Mouse (Mus musculus): ENCODE results near the gene Usp1. TPM values are rescaled to one million over a fixed set of nuclear protein-coding genes. Genes with fewer than 3 reads are reported as not detected.
A peak's percentile ranks its signal among the peaks of the same experiment; 100 is the strongest.

The Usp1 gene
- 76.8 and 83.2 TPM in 2 replicates for polyA plus RNA-seq (2016; fragmentation: Nextera tagmentation; extraction: Ambion mirVana)

- Histone ChIP-seq H3K4me2 (replicated peaks) (peak within 1 kb of the TSS; percentile 87), H3K27ac (peak within 1 kb of the TSS; percentile 99), H3K4me3 (peak within 1 kb of the TSS; percentile 94), H3K9me3 (no peaks in the 10 kb centered on the region), H3K27me3 (replicated peaks) (no peaks in the 10 kb centered on the region), H3K4me1 (peaks cover 17% of the 10 kb centered on the region), H3K9ac (peak within 1 kb of the TSS; percentile 92), H3K36me3 (no peaks in the 10 kb centered on the region)
- peak; percentile 74 for ATAC-seq (ENCODE audit: low FRiP score, low read depth)
- WGBS = under 1% methylated on average over 67 of the region's 67 CpGs
These were observed at the start of gene Usp1 for GRCm38 (mm10) chr4:98923568-98924070. TSS of gene Usp1 (plus strand) at chr4:98923810.

GRCm38 (mm10) chr4:98882706-98883105 is 40.9 kb upstream of the Usp1 start:
- Histone ChIP-seq H3K27me3 (replicated peaks) (no peaks in the 10 kb centered on the region), H3K4me3 (no peak overlapping the region), H3K27ac (no peak overlapping the region), H3K4me1 (no peaks in the 10 kb centered on the region), H3K9me3 (no peaks in the 10 kb centered on the region), H3K9ac (no peak overlapping the region), H3K4me2 (replicated peaks) (no peak overlapping the region), H3K36me3 (no peaks in the 10 kb centered on the region)
- 75% methylated on average over 3 of the region's 3 CpGs for WGBS
- ATAC-seq (ENCODE audit: low FRiP score, low read depth) = no peak

- 81% methylated on average over 4 of the region's 4 CpGs for WGBS
- Histone ChIP-seq H3K27me3 (replicated peaks) (no peaks in the 10 kb centered on the region), H3K27ac (no peak overlapping the region), H3K9ac (no peak overlapping the region), H3K9me3 (no peaks in the 10 kb centered on the region), H3K4me3 (no peak overlapping the region), H3K4me2 (replicated peaks) (no peak overlapping the region), H3K4me1 (no peaks in the 10 kb centered on the region), H3K36me3 (no peaks in the 10 kb centered on the region)
- no peak for ATAC-seq (ENCODE audit: low FRiP score, low read depth)
These were observed 37.2 kb upstream of the Usp1 start for GRCm38 (mm10) chr4:98886377-98886776.

- WGBS = 23% methylated on average over 10 of the region's 10 CpGs
- no peaks in the 10 kb centered on the region for H3K27me3 ChIP-seq (replicated peaks)
- H3K4me1 ChIP-seq = no peaks in the 10 kb centered on the region
- H3K4me2 ChIP-seq (replicated peaks) = no peak overlapping the region
- no peak overlapping the region for H3K27ac ChIP-seq
- no peak overlapping the region for H3K4me3 ChIP-seq
- H3K9ac ChIP-seq = no peak overlapping the region
- ATAC-seq (ENCODE audit: low FRiP score, low read depth) = peak; percentile 70; the same call in 1 of the 2 replicates
- H3K36me3 ChIP-seq = no peaks in the 10 kb centered on the region
- no peaks in the 10 kb centered on the region for H3K9me3 ChIP-seq
These were observed 36.5 kb upstream of the Usp1 start for GRCm38 (mm10) chr4:98887148-98887547.

GRCm38 (mm10) chr4:98910246-98910645 is 13.4 kb upstream of the Usp1 start:
- ATAC-seq (ENCODE audit: low FRiP score, low read depth) = no peak
- Histone ChIP-seq H3K9ac (no peak overlapping the region), H3K4me2 (replicated peaks) (no peak overlapping the region), H3K4me3 (no peak overlapping the region), H3K9me3 (no peaks in the 10 kb centered on the region), H3K27me3 (replicated peaks) (no peaks in the 10 kb centered on the region), H3K36me3 (no peaks in the 10 kb centered on the region), H3K27ac (no peak overlapping the region), H3K4me1 (no peaks in the 10 kb centered on the region)
- WGBS = 91% methylated on average over 5 of the region's 5 CpGs

- H3K4me2 ChIP-seq (replicated peaks) = no peak overlapping the region
- ATAC-seq (ENCODE audit: low FRiP score, low read depth) = no peak
- no peak overlapping the region for H3K9ac ChIP-seq
- H3K9me3 ChIP-seq = no peaks in the 10 kb centered on the region
- no peak overlapping the region for H3K4me3 ChIP-seq
- 49% methylated on average over 2 of the region's 2 CpGs for WGBS
- H3K27me3 ChIP-seq (replicated peaks) = no peaks in the 10 kb centered on the region
- H3K4me1 ChIP-seq = peaks cover 4% of the 10 kb centered on the region; the same call in 1 of the 2 replicates
- H3K27ac ChIP-seq = no peak overlapping the region
- no peaks in the 10 kb centered on the region for H3K36me3 ChIP-seq
These were observed 5.9 kb upstream of the Usp1 start for GRCm38 (mm10) chr4:98917724-98918123.

GRCm38 (mm10) chr4:98918204-98918603 is 5.4 kb upstream of the Usp1 start:
- ATAC-seq (ENCODE audit: low FRiP score, low read depth) = no peak
- 88% methylated on average over 1 of the region's 1 CpGs for WGBS
- Histone ChIP-seq H3K36me3 (no peaks in the 10 kb centered on the region), H3K4me3 (no peak overlapping the region), H3K4me2 (replicated peaks) (no peak overlapping the region), H3K27me3 (replicated peaks) (no peaks in the 10 kb centered on the region), H3K27ac (no peak overlapping the region), H3K4me1 (peaks cover 4% of the 10 kb centered on the region; the same call in 1 of the 2 replicates), H3K9me3 (no peaks in the 10 kb centered on the region), H3K9ac (no peak overlapping the region)

GRCm38 (mm10) chr4:98920896-98921295 is 2.7 kb upstream of the Usp1 start:
- ATAC-seq (ENCODE audit: low FRiP score, low read depth) = no peak
- Histone ChIP-seq H3K27me3 (replicated peaks) (no peaks in the 10 kb centered on the region), H3K4me1 (peaks cover 17% of the 10 kb centered on the region), H3K9ac (no peak overlapping the region), H3K27ac (no peak overlapping the region), H3K4me3 (no peak overlapping the region), H3K9me3 (no peaks in the 10 kb centered on the region), H3K4me2 (replicated peaks) (no peak overlapping the region), H3K36me3 (no peaks in the 10 kb centered on the region)
- 90% methylated on average over 4 of the region's 4 CpGs for WGBS

- Histone ChIP-seq H3K27ac (peak overlapping the region; percentile 76), H3K4me1 (peaks cover 17% of the 10 kb centered on the region), H3K9me3 (no peaks in the 10 kb centered on the region), H3K36me3 (no peaks in the 10 kb centered on the region), H3K4me2 (replicated peaks) (peak overlapping the region; percentile 87), H3K27me3 (replicated peaks) (no peaks in the 10 kb centered on the region), H3K9ac (peak overlapping the region; percentile 67), H3K4me3 (peak overlapping the region; percentile 49)
- ATAC-seq (ENCODE audit: low FRiP score, low read depth) = peak; percentile 13
- WGBS = 15% methylated on average over 18 of the region's 18 CpGs
These were observed 1.5 kb upstream of the Usp1 start for GRCm38 (mm10) chr4:98922061-98922642.

- Histone ChIP-seq H3K27me3 (replicated peaks) (no peaks in the 10 kb centered on the region), H3K4me1 (peaks cover 17% of the 10 kb centered on the region), H3K9ac (peak overlapping the region; percentile 67), H3K9me3 (no peaks in the 10 kb centered on the region), H3K4me2 (replicated peaks) (peak overlapping the region; percentile 87), H3K36me3 (no peaks in the 10 kb centered on the region), H3K4me3 (peak overlapping the region; percentile 94), H3K27ac (peak overlapping the region; percentile 99)
- peak; percentile 95 for ATAC-seq (ENCODE audit: low FRiP score, low read depth)
- WGBS = under 1% methylated on average over 53 of the region's 53 CpGs
These were observed 705 bp upstream of the Usp1 start for GRCm38 (mm10) chr4:98922643-98923567.

- no peaks in the 10 kb centered on the region for H3K27me3 ChIP-seq (replicated peaks)
- peak overlapping the region; percentile 92 for H3K9ac ChIP-seq
- peaks cover 17% of the 10 kb centered on the region for H3K4me1 ChIP-seq
- WGBS = under 1% methylated on average over 60 of the region's 66 CpGs
- H3K9me3 ChIP-seq = no peaks in the 10 kb centered on the region
- peak overlapping the region; percentile 87 for H3K4me2 ChIP-seq (replicated peaks)
- peak; percentile 31 for ATAC-seq (ENCODE audit: low FRiP score, low read depth)
- peaks cover 4% of the 10 kb centered on the region; the same call in 1 of the 2 replicates for H3K36me3 ChIP-seq
- H3K4me3 ChIP-seq = peak overlapping the region; percentile 94
- peak overlapping the region; percentile 99 for H3K27ac ChIP-seq
These were observed 678 bp downstream of the Usp1 start for GRCm38 (mm10) chr4:98924071-98924905.

- H3K27ac ChIP-seq = no peak overlapping the region
- H3K27me3 ChIP-seq (replicated peaks) = no peaks in the 10 kb centered on the region
- no peaks in the 10 kb centered on the region for H3K9me3 ChIP-seq
- ATAC-seq (ENCODE audit: low FRiP score, low read depth) = no peak
- peak overlapping the region; percentile 92 for H3K9ac ChIP-seq
- 2% methylated on average over 2 of the region's 2 CpGs for WGBS
- H3K36me3 ChIP-seq = peaks cover 4% of the 10 kb centered on the region; the same call in 1 of the 2 replicates
- H3K4me1 ChIP-seq = peaks cover 17% of the 10 kb centered on the region
- peak overlapping the region; percentile 87 for H3K4me2 ChIP-seq (replicated peaks)
- H3K4me3 ChIP-seq = peak overlapping the region; percentile 94
These were observed 1.2 kb downstream of the Usp1 start for GRCm38 (mm10) chr4:98924906-98925178.

Data from neural tube, embryonic 12.5 days (tissue).